Mouse (Mus musculus): Measurements from ENCODE around the gene Klf7.

GRCm38 (mm10) chr1:64055978-64056377 is 66.1 kb downstream of the Klf7 start:
- no peak for TF ChIP-seq POLR2A (IDR thresholded peaks at IDR 0.05; ENCODE audit: borderline replicate concordance, insufficient read depth, low read length)
- no peak for TF ChIP-seq CTCF (IDR thresholded peaks at IDR 0.05; ENCODE audit: borderline replicate concordance, insufficient read depth, low read depth, low read length)

Measured in cerebellum, adult 2 months (tissue).